Mouse (Mus musculus) left cerebral cortex, adult 9 months (tissue): ENCODE measurements at regions not wholly inside any gene's neighbourhood (a gene's known extent, or its start where the extent isn't known, plus 50 kb on each side); places are given as distances from the start of the nearest gene placed in this dataset.
"Not testable (repeated sequence)": the region's sequence is repeated elsewhere in the genome, so short reads cannot be mapped to it uniquely, and the experiment has no call there.

Source experiments
- DNase-seq, 2 experiments: peaks; one replicate each; pipeline ENCODE4 v3.0.0; 2022; ENCODE audit warnings: low spot score in 2 of 2

DNA sequence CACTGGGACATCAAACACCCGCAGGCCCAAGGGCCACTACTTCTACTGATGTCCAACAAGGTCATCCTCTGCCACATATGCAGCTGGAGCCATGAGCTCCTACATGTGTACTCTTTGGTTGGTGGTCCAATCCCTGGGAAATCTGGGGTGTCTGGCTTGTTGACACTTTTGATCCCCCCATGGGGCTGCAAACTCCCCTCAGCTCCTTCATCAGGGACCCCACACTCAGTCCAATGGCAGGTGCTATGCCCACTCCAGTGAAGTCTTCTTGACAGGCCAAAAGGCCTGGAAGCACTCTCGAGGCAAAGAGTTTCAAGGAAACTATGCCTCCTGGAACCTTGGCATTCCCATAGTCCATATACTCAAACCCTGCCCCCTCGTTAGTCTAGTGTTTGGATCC is 570.8 kb upstream of the Smc2 start:
- no peak for DNase-seq

DNA sequence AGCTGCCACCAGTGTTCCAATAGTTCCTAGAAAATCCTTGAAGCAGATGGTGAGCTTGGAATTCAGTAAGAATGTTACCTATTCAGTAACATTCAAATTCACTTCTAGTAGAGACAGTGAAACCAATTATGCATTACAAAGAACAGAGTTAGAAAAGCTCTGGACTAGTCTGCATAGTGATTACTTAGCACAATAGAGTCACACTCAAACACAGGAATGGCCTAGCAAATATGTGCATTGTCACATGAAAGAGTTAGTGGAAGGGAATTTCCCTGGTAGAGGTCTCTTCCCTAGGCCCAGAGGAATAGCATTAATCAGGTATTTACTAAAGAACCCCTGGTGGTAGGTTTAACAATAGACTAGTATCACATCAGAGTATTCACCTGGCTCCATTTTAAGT is 570.3 kb upstream of the Smc2 start:
- not testable (repeated sequence) for DNase-seq

DNA sequence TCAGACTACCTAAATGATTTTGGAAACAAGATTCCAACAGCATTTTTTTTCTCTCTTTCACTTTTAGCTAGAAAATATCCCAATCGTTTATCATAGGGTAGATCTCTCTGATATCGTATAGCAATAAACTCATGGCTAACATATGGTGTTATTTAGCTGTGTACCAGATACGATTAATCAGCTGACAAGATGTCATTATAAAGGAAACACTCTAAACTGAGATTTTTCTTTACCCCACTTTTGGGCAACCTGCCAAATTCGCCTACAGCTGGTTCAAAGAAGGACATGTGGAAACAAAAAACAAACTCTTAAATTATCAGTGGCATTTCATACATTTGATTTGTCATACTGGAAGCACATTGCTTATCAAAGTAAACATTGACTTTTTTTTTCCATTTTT is 553.6 kb upstream of the Smc2 start:
- no peak for DNase-seq

DNA sequence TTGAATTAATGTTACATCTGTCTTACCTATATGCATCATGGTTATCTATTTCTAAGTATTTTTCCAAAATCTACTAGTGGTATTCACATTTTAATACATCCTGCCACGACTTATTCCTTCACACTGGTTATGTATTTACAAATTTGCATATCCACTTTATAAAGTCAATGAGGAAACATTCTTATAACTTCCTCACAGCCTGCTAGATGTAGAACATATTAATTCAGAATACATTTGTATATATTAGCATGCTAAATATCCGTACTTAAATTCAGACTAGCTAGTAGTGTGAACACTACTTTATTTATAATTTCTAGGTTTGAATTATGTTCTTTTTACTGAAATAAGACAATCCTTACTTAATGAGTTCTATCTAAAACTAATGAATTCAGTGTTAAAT is 549.8 kb upstream of the Smc2 start:
- DNase-seq, result no peak

DNA sequence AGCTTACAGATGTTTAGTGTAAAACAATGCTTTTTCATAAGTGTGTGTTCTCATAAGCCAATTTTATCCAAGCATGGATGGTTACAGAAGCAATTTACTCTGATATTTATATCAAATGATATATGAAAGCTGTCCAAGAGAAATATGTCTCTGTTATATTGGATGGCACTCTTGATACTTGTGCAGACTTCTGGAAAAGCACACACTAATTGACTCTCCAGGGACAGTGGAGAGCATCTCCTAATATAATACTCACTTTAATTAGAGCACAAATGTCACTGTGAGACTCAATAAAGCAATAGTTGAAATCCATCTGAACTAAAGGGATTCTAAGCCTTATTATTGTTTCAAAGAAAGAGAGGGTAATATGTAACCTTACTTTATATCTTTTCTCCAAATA is 510.8 kb upstream of the Smc2 start:
- no peak for DNase-seq

DNA sequence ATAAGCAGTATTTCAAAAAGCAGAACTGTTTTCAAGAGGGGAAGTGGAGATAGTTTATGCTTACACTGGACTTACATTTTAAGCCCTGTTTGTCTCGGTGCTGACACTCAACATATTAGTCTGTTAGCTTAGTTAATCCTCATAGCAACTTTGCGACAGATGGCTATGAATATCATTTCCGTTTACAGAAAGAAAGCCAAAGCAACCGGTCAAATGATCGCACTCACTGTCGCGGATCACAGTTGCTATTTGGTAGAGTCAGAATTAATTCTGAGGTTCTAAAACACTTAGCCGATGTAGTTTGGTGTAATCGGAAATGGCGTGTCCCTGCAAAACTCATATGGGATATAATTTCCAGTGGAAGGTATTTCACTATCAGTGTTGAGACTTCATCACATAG is 469.3 kb upstream of the Smc2 start:
- DNase-seq, result no peak

DNA sequence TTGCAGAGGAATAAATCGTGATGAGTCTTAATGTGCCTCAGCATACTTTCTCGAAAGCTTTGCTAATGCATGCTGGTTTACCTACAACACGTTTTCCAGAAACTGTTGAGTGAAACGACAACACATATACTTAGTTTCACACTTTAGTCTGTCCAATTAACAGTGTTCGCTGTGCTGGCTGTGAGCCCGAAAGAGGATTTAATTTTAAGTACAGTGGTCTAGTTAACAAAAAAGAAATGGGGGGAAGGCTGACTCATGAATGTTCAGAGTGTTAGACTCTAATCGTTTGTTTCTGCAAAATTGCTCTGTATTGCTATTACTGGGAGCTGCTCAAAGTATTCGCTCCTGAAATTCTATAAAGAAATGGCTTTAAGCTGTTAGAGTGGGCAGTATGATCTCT is 460.1 kb upstream of the Smc2 start:
- DNase-seq, result peak in 1 of 2 experiments; percentile 49

DNA sequence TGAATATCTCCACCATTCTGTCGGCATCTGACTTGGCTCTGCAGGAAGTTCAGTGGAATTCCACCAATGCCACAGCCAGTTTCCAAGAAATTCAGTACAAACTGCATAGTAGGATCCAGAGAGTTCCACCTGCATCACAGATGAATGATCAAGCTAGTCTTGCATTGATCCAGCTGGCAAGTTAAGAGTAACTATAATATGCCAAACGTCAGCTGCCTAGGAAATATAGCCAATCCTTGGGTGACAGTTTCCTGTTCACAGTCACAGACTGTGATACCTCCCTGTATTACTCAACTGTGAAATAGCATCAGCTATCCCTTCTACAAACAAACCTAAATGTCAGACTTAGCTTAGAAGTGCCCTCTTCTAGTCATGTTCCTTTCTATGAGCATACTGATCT is 446.6 kb upstream of the Smc2 start:
- DNase-seq, result no peak

DNA sequence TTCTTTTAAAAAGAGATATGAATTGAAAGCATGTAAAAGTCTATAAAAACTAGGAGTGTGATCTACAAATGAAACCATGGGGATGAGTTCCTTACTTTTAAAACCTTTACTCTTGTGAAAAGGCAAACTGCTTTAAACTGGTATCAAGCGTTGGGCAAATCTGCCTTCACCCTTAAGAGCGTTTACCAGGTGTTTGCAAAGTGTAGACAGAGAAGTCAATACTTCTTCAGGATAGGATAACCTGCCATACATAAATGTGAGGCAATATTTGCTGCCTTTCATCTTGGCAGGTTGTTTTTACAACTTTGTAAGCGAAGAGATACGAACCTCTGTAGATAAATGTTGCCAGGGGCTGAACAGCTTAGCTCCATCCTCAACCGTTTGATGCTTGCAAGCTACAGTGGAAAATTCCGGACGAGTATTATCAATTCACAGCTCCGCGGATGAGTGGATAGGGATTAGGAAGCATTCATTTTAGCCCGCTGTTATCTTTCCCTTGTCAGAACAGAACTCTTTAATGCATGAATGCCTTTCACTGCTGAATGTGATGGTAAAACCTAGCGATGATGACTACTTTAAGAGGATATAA is 402.2 kb upstream of the Smc2 start:
- DNase-seq, result no peak

DNA sequence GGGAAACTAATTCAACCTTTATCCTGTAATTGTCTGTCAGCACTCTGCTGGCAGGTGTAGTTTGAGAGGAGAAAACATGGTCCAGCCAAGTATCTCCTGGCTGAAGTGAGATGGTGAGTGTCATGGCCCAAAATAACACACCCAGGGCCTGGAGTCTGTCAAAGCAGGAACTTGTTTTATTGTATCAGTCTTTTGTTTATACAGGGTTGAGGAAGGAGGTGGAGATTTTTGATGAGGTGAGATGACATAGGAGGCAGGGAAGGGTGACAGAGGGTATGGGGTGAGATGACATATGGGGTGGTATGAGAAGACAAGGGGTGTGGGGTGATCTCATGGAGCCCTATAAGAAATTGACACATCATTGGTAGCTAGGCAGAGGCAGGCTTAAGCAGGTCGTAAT is 395.6 kb upstream of the Smc2 start:
- DNase-seq, result no peak

DNA sequence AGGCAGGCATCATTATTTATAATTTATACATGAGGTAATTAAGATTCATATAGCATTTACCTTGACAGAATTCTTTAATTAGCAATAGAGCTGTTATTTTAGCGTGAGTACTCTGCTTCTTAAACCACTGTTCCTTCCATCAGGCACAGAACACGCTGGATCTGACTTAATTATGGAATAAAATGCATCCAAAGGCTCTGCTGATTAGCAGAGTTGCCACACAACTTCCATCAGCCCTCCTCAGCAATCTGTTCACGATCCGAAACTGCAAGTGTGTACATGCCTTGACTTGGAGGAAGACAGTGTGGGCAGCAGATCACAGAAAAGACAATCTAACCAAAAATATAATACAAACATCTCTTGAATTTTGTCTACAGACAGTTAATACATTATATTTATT is 388.1 kb upstream of the Smc2 start:
- DNase-seq, result no peak

DNA sequence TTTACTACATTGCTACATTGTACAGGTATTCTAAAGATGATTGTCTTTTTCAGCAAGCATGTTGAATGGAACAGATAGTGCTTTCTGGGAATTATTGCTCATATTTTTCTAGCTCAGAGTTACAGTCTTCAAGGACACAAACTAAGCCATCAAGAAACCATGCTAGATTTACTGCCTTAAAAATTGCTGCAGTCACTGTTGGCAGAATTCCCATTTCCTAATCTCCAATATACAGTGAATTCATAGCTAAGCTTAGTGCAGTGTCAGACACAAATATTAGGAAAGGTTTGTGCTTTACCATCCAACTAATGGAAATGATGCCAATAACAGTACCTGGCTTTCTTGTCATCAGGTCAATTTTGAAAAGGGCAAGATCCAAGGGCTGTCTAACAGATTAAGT is 383.0 kb upstream of the Smc2 start:
- no peak for DNase-seq

DNA sequence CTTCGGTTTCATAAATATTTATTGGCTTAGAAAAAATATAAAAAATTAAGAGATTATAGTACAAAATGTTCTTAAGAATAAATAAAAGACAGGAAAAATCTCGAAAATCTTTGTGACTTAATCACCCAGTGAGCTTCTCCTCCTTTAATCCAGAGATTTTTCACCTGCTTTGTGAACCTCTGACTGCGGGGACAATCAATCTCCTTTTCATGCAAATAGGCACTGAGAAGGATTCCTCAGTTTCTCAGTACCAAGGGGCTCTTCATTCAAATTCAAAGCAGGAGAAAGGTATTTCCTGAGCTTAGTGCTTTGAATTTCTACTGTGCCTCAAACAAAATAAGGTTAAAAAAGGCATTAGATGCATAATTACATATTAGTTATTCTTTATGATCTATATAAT is 379.0 kb upstream of the Smc2 start:
- DNase-seq, result no peak

DNA sequence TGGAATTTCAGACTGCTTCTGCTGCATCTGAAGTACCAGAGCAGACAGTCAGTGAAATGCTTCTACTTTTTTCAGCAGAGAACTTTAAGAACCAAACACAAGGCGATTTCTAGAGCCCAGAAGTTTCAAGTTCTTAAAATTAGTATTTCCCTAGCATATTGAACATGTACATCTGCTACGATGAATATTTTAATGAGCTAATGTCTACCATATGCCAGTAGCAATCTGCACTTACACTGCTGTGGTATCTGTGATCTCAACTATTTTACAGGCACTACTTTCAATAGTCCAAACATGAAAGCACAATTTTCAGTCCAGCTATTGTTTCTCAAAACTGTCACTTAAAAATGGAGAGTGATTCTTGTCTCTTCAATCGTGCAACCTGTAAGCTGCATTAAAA is 339.9 kb upstream of the Smc2 start:
- no peak for DNase-seq

DNA sequence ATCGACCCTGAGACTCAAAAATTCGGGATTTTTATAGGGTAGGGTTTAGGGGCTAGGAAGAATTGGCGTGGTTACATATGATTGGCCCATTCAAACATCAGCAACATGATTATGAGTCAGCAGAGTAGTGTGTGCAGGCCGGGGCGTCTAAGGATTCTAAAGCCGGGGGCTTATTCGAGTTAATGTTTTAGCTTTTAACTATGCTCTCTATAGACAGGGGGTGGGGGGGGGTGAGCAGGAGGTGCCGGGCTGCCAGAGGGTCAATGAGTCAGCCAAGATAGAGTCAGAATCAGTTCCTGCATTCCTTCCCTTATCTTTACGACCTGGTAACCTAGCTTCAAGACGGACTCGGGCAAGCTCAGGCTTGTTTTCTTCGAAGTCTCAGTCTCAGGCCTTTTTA is 333.2 kb upstream of the Smc2 start:
- DNase-seq, result no peak

DNA sequence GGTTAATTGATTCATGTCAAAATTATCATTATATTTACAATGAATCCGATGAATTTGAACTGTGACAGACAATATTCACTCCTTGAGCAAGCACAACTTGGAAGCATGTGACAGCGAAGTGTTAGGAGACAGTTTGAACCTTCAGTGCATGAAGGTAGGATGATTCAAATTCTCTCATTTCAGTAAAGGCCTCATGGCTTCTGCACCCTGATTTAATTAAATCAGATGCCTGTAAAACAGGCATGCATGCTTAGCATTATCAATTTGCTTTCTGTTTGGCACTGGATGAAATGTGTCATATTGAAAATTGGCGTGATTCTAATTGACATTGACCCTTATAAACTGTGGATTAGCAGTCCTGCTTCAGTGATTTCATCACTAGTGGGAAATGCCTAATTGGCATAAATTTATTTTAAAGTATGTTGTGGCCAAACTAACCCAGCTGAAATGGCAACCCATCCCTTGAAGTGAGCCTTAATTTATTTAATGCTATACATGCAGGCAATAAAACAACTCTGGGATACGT is 321.2 kb upstream of the Smc2 start:
- no peak for DNase-seq

DNA sequence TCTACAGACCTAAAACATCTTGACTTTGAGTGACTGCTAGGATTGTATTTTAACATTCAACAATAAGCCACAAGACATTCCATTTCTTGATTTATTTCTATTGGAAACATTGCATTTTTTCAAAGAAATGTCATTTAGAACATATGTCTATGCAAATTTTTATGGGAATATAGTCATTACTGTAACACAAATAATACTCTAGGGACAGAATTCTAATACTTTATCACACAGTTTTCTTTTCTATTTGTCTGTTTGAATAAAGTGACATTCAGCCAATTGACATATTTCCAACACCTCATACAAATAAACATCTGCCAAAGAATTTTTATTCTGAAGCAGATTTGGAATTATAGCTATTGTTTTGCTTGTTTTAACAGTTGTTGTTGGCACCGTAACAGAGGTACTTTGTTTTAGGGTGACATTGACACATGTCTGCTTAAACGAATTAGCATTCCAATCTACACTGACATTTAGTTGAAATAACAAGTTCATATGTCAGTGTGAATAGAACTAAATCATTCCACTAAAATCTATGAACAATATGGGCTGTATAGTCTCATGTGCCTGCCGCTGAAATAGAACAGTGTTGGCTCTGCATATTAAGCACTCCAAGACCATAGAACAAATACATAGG is 320.5 kb upstream of the Smc2 start:
- DNase-seq, result no peak

DNA sequence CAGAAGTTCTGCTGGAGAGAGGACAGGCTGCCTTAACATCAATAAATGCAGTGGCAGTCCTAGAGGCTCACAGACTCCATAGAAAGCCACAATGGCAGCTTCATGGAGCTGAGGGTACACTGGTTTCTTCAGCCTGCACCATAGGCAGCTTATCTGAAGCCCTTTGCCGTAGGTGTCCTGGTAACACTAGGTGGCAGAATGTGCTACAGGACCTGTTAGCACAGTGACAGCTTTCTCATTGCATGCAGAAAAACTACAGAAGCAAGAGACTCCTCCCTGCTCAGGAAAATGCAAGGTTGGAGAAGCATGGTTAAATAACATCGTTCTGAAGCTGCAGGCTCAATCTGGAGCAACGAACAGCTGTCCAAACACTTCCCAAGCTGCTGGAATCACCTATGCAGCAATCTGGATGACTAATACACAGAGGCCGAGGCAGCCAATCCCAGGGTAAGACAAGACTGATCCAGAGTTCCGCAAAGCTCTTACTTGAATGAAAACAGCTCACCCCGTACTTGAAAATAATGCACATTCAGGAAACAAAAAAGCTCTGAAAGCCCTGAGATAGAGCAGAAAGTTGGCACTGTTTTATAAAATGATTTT is 286.4 kb upstream of the Smc2 start:
- DNase-seq, result peak in 1 of 2 experiments; percentile 6

DNA sequence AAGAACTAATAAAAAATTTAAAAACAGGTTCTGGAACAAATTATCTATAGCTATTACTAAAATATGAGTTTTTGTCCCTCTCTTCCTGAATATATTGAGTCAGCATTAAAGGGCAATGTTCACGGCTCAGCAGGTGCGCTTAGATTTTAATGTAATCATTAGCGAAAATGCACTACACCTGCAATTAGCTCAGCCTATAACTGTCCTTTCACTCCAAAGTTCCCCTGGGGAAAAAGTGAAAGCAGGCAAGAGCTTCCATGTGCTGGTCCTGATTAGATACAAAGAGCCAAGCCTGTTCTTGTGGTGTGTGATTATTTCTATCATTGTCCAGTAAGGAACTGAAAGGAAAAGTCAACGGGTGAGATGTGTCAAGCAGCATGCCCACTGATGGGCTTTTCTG is 262.8 kb upstream of the Smc2 start:
- no peak for DNase-seq

DNA sequence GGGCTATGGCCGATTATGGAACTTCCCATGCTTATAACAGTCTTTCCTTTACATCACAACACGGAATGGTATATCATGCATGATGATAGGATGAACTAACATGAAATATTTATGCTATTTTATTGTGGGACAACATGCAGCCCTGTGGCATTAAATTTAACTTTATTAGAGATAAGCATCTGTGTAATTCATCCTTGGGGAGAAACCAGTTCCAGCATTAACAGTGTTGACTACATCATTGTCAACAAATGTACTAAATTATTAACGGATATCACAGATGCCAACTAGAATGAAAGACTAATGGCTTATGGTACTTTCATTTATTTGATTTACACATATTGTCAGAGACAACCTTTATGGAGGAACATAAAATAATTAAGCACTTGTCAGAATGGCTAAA is 241.3 kb upstream of the Smc2 start:
- DNase-seq, result no peak

DNA sequence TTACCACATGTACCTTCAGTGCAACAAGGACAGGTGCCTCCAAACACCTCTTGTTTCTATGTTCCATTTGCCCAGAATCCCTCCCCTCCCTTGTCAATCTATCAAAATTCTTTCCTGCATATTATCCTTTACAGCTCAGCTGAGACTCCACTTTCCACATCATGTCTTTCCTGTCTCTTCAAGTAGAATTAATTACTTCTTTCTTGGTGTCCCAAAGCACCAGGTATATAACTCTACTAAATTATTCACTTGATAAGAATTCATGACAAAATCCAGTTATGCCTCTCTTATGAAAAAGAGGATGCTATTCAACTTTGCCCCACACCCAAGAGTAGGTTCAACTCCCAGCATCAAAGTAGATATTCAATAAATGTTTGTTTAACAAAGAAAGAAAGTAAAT is 228.4 kb upstream of the Smc2 start:
- DNase-seq, result no peak

DNA sequence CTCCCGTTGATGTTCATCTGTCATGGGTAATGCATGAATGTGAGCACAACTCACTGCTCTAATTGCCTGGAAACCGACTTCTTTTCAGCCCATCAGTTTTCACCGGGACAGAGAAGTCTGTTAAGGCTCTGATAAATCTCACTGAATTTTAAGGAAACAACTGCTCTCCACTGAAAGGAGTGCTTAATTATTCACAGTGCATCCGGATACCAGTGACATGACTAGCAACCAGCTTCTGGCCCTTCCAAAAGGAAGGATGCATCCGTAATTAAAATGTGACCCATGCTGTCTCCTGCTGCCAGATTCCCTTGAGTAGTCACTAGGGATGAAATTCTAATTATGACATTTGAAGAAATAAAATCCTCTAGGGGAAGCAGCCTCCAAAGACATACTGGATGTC is 228.0 kb upstream of the Smc2 start:
- no peak for DNase-seq

DNA sequence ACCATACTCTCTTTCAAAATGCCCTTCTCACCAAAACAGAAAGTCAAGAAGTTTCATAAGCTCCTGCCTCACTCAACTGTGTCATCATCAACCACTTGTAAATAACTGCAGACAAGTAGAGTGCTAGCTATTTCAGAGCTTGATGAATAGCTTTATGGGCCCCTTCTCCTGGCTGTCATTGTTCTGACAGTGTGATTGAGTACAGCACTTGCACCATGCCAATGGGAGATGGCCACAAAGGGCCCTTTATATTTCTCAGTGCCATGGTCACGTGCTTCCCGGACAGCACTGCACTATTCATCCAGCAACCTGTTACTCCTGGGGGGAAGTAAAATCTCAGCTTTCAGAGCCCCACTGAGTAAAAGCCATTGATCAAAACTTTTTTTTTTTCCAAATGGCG is 225.7 kb upstream of the Smc2 start:
- DNase-seq, result no peak
